Mouse (Mus musculus) WW6 (cell line): ENCODE results near the gene Akap14.
"Not testable (repeated sequence)": the region's sequence is repeated elsewhere in the genome, so short reads cannot be mapped to it uniquely, and the experiment has no call there.

Experiments used
- DNase-seq: peaks from one replicate; pipeline ENCODE4 v3.0.0-alpha.2; 2013; ENCODE audit warnings: low read depth, low spot score

Akap14 gene

DNA sequence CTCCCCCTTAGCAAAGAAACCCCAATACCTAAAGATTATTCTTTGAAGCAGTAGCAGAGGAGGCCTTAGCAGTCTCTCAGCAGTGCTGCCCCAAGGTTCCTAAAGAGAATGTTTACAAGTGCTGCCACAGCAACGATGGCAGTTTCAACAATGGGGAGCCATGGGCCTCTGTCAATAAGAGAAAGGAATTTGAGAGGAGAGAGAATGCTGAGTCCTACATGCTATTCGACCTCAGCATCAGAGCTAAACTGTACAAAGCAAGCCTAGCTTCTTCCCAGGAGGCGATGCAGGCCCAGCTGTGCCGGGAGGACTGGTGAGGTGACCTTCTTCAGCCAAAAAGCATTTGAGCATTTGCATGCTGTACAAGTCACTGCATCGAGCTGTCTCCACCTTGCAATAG is at the start of gene Akap14:
TSS of gene Akap14 (minus strand) at position 101 of the 400 bp plus-strand sequence.
- no peak for DNase-seq

- DNase-seq = no peak
Measured at GRCm38 (mm10) chrX:37210941-37211340, 42.3 kb upstream of the Akap14 start, which contains the start of gene Gm9. Gm9 (minus strand) TSS chrX:37211041.

GRCm38 (mm10) chrX:37198676-37199075 is 30.0 kb upstream of the Akap14 start:
- no peak for DNase-seq

DNA sequence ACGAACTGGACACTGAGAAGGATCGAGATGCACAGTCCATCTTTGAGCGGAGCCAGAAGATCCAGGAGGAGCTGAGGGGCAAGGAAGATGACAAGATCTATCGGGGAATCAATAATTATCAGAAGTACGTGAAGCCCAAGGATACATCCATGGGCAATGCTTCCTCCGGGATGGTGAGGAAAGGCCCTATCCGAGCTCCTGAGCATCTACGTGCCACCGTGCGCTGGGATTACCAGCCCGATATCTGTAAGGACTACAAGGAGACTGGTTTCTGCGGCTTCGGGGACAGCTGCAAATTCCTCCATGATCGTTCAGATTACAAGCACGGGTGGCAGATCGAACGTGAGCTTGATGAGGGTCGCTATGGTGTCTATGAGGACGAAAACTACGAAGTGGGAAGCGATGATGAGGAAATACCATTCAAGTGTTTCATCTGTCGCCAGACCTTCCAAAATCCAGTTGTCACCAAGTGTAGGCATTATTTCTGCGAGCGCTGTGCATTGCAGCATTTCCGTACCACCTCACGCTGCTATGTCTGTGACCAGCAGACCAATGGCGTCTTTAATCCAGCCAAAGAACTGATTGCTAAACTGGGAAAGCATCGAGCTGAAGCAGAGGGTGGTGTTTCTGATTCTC is 23.2 kb upstream of the Akap14 start:
- no peak for DNase-seq

GRCm38 (mm10) chrX:37191105-37191743 is 22.6 kb upstream of the Akap14 start, which contains the start of the genes Ndufa1 and Rnf113a1:
Ndufa1 (minus strand) TSS chrX:37191163.
Rnf113a1 (plus strand) TSS chrX:37191245.
- DNase-seq = peak; percentile 39

DNA sequence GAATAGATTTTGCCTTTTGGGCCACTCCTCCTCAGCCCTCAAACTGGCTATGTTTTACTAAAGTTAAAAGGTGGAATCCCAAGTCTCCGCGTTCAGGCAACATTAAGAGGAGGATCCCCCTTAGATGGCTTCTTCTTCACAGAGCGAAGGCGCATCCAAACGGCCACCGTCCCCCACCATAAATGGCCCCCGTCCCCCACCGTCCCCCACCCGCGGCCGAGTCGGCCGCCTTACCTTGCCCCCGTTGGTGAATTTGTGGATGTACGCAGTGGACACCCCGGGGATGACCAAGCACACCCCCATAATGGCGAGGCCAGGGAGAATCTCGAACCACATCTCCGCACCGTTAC is 22.1 kb upstream of the Akap14 start:
- DNase-seq = no peak

- DNase-seq = not testable (repeated sequence)
Measured at GRCm38 (mm10) chrX:37184401-37184800, 15.8 kb upstream of the Akap14 start.

- no peak for DNase-seq
Measured at GRCm38 (mm10) chrX:37167085-37167484, 1.6 kb downstream of the Akap14 start.

GRCm38 (mm10) chrX:37163115-37163514 is 5.5 kb downstream of the Akap14 start:
- no peak for DNase-seq

GRCm38 (mm10) chrX:37161169-37161568 is 7.5 kb downstream of the Akap14 start:
- DNase-seq = no peak

GRCm38 (mm10) chrX:37157839-37158238 is 10.8 kb downstream of the Akap14 start:
- no peak for DNase-seq

DNA sequence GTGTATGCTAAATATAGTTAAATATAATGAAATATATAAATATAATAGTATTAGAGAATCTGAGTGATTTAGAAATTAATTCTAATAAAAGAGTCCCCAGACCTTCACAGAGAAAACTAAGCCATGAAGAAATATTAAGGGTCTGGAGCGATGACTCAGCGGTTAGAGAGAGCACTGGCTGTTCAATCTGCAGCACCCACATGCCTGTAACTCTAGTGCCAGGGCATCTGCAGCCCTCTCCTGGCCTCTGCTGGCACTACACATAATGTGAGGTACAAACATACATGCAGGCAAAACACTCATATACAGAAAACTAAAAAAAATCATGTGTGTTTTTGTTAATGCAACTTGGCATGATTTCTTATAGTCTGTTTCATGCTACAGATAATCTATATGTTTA is 23.7 kb downstream of the Akap14 start:
- no peak for DNase-seq

- not testable (repeated sequence) for DNase-seq
Measured at GRCm38 (mm10) chrX:37144498-37144897, 24.1 kb downstream of the Akap14 start.

- DNase-seq = no peak
Measured at GRCm38 (mm10) chrX:37141732-37142131, 26.9 kb downstream of the Akap14 start.

DNA sequence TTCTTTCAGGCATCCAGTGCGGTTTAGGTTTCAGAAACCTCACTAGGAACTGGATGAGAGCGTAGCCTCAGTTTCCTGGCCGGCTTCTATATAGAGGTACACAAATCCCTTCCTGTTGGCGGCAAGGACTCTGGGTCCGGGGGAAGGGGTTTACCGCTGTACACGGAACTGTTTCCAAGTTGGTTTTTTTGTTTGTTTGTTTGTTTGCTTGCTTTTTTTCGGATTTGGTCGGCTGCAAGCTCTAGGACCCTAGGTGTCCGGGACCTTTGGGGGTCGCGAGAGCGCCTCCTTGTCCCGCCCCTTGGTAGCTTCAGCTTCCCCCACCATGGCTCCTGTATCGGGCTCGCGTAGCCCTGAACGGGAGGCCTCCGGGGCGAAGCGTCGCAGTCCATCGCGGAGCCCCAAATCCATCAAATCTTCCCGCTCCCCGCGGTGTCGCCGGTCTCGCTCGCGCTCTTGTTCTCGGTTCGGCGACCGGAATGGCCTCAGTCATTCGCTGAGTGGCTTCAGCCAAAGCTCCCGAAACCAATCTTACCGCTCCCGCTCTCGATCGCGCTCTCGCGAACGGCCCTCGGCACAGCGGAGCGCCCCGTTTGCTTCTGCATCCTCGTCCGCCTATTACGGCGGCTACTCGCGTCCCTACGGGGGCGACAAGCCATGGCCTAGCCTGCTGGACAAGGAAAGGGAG is 41.8 kb downstream of the Akap14 start, which contains the start of gene Nkap:
TSS of gene Nkap (plus strand) at position 125 of the 688 bp plus-strand sequence.
- DNase-seq = peak; percentile 48

DNA sequence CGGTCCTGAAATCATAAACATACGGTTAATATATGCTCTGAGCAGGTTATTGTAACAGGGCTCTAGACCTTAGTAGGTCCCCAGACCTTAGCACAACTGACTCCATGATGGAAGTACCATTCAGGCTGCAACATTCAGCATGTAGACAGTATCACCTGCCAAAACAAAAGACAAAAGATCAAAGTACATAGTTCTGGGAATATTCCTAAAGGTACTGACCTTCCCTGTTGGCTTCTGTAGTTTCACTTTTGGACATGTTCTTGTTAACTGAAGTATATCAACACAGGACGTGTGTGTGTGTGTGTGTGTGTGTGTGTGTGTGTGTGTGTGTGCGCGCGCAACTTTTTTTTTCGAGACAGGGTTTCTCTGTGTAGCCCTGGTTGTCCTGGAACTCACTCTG is 43.1 kb downstream of the Akap14 start:
- DNase-seq = no peak

DNA sequence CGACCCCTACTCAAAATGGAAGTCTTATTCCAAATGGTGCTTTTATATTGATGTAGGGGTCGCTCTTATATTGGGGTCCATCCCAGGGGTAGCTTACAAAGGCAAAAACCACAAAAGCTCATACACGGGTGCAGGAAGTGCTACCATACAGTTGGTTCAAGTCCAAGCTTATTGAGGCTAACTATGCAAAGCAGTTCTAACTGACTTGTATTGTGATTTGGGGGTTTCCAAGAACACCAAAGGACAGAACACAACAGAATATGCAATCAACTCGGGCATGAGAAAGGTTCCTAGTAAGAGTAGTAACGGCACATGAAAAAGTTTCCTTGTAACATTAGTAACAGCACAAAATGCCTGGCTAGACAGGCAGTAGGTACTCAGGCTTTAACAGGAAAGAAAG is 48.4 kb downstream of the Akap14 start:
- no peak for DNase-seq

DNA sequence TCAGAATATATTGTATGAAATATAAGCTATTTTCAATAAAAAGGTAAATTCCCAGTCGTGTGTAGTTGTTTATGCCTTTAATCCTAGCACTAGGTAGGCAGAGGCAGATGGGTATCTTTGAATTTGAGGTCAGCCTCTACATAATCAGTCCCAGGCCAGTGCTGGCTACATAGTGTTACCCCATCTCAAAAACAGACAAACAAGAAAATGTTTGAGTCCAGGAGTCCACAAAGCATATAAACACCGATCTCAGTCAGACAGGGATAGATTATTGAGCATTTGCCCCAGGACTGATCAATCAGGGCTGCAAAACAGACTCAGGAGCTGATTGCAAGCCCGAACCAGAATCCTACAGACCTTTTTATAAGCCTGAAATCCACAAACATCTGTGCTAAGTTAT is 49.1 kb downstream of the Akap14 start:
- DNase-seq = no peak

DNA sequence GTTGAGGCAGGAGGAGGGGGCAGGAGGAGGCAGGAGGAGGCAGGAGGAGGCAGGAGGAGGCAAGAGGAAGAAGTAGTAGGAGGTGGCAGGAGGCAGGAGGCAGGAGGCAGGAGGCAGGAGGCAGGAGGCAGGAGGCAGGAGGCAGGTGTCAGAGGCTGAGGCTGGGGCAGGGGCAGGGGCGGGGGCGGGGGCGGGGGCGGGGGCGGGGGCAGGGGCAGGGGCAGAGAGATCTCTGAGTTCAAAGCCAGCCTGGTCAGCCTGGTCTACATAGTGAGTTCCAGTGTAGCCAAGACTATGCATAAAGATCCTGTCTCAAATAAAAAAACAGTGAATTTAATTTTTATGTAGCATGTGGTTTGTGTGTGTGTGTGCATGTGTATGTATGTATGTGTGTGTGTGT is 51.6 kb downstream of the Akap14 start:
- DNase-seq = no peak

- no peak for DNase-seq
Measured at GRCm38 (mm10) chrX:37110881-37111193, 57.8 kb downstream of the Akap14 start.

- peak; percentile 79 for DNase-seq
Measured at GRCm38 (mm10) chrX:37110193-37110880, 58.3 kb downstream of the Akap14 start, which contains the start of gene Upf3b. Upf3b (minus strand) TSS chrX:37110322.

DNA sequence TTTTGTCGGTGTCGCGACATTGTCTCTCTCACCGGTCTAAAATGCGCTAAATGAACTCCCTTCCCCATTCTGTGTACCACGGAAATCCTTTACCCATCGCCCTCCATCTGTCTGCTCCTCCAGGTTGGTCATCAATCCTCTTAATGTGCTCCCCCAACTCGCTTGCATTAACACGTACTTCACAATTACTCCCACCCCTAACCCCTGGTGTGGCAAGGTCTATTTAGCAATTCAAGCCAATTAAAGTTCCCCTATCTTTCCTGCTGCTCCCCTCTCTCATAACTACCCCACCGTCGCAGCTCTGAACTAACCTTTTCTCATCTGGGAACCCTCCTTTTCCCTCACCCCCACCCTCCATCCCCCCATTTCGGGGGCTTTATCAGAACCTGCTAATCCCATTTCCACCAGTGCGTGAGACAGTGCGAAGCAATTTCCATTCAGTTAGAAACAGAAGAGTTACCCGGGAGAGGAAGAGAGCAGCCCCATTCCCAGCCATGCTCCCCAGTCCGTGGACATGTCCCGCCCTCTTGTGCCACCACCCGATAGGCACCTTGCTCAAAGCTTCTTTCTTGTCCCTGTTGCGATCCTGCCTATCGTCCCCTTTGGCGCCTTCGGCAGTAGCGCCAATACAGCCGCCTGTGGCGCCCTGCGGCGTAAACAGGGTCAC is 59.0 kb downstream of the Akap14 start:
- no peak for DNase-seq
